Comparison of ENCODE assay signal across 31 mouse cellular contexts in the genomic region with DNA sequence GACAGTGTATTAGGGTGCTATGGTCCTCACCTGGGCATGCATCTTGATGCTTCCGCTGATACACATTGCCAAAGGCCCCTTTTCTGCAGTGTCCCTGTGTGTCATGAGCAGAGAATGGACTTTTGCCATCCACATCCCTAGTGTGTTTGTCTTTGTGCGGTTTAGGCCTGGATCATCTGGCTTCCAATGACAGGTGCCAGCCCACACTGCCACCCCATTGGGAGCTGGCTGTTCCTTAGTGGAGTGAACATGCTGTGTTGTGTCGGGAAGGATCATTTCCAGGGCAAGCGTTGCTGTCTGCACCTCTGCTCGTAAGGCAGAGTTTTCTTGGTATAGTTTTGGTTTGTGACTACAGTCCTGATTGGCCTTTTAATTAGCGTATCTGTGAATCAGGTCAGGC. TPM values are rescaled to one million over a fixed set of nuclear protein-coding genes. Genes with fewer than 3 reads are reported as not detected.
DNase-seq lines count a peak whose midpoint lies in the region; ATAC-seq and TF ChIP-seq lines count a peak whose summit lies in the region.
"Had no signal": no experiment of that assay in that cellular context is flagged by ENCODE, and none has a peak within 500 bp of the region (broad histone marks: within the 10 kb centered on the region; RNA-seq: fewer than 3 reads in every experiment).

No protein-coding gene starts in this region.

- no peak for TF ChIP-seq CTCF in midbrain, postnatal 0 days (IDR thresholded peaks at IDR 0.05)

- no peak for ATAC-seq in midbrain, postnatal 0 days (ENCODE audit: low FRiP score)
- ATAC-seq in midbrain, embryonic 14.5 days (ENCODE audit: low FRiP score, low TSS enrichment) = no peak
- ATAC-seq: activated CD4-positive, CD25-positive, alpha-beta regulatory T cell, adult 4 months; CD4-positive, CD25-positive, alpha-beta regulatory T cell, adult 4 months; forebrain, embryonic 14.5 days; forebrain, embryonic 16.5 days; Patski had no signal

- H3K4me2 ChIP-seq in midbrain, postnatal 0 days (ENCODE audit: low read depth, low read length, poor library complexity, severe bottlenecking) = no peak overlapping the region
- H3K4me2 ChIP-seq in midbrain, embryonic 14.5 days (ENCODE audit: low read length) = no peak overlapping the region
- H3K4me2 ChIP-seq in myocyte (ENCODE audit: low read depth) = no peak overlapping the region
- H3K4me2 ChIP-seq: embryonic facial prominence, embryonic 13.5 days; embryonic facial prominence, embryonic 15.5 days; forebrain, embryonic 12.5 days had no signal

- no peak overlapping the region for H3K9ac ChIP-seq in midbrain, postnatal 0 days (replicated peaks; ENCODE audit: low read length, poor library complexity, severe bottlenecking)
- H3K9ac ChIP-seq in midbrain, embryonic 14.5 days (replicated peaks; ENCODE audit: low read length) = no peak overlapping the region
- H3K9ac ChIP-seq: embryonic facial prominence, embryonic 13.5 days; embryonic facial prominence, embryonic 15.5 days; forebrain, embryonic 12.5 days had no signal

- no peak for TF ChIP-seq POLR2A in myocyte (IDR thresholded peaks at IDR 0.05; ENCODE audit: insufficient read length, low read depth)

- 90% methylated on average over 6 of the region's 6 CpGs for WGBS in midbrain, postnatal 0 days
- 90% methylated on average over 6 of the region's 6 CpGs for WGBS in midbrain, embryonic 14.5 days

- H3K27ac ChIP-seq in midbrain, postnatal 0 days (ENCODE audit: low read depth, low read length) = no peak overlapping the region
- H3K27ac ChIP-seq in midbrain, embryonic 14.5 days (replicated peaks; ENCODE audit: low read depth, low read length) = no peak overlapping the region
- H3K27ac ChIP-seq: embryonic facial prominence, embryonic 13.5 days; embryonic facial prominence, embryonic 15.5 days; forebrain, embryonic 10.5 days; forebrain, embryonic 12.5 days had no signal

- H3K9me3 ChIP-seq in midbrain, postnatal 0 days (ENCODE audit: low read length) = no peaks in the 10 kb centered on the region
- H3K9me3 ChIP-seq in midbrain, embryonic 14.5 days (ENCODE audit: control insufficient read depth, low read length) = no peaks in the 10 kb centered on the region
- H3K9me3 ChIP-seq: embryonic facial prominence, embryonic 13.5 days; embryonic facial prominence, embryonic 15.5 days; forebrain, embryonic 10.5 days; forebrain, embryonic 12.5 days; G1E had no signal

- no peak overlapping the region for H3ac ChIP-seq in myocyte (ENCODE audit: control insufficient read depth, insufficient read length)

- peak; percentile 49 to 67 for DNase-seq in cerebellum, postnatal 10 days
- no peak for DNase-seq in cerebellum, postnatal 4 days (ENCODE audit: low spot score in 2 of 2)
- DNase-seq in midbrain, postnatal 0 days (ENCODE audit: low spot score) = peak; percentile 21
- DNase-seq in midbrain, embryonic 14.5 days = no peak
- DNase-seq: adrenal gland, adult 8-10 months; adrenal gland, postnatal 25 days; B cell, adult 2 months; cerebellum, adult 11 months; cerebellum, adult 18-20 months; cerebellum, adult 8-10 months; cerebellum, adult 9-11 months; cerebellum, postnatal 25 days; embryo, embryonic 11 days had no signal

- H3K4me1 ChIP-seq in midbrain, postnatal 0 days (ENCODE audit: insufficient read depth, low read length) = no peaks in the 10 kb centered on the region
- no peaks in the 10 kb centered on the region for H3K4me1 ChIP-seq in midbrain, embryonic 14.5 days (ENCODE audit: control insufficient read depth, insufficient read depth, low read length)

- H3K36me3 ChIP-seq in midbrain, postnatal 0 days (ENCODE audit: insufficient read depth, low read length) = no peaks in the 10 kb centered on the region
- no peaks in the 10 kb centered on the region for H3K36me3 ChIP-seq in midbrain, embryonic 14.5 days (ENCODE audit: control insufficient read depth, insufficient read depth, low read length)
- no peaks in the 10 kb centered on the region for H3K36me3 ChIP-seq in myocyte (ENCODE audit: control insufficient read depth, insufficient read depth)
- H3K36me3 ChIP-seq: embryonic facial prominence, embryonic 13.5 days; embryonic facial prominence, embryonic 15.5 days; forebrain, embryonic 10.5 days; forebrain, embryonic 12.5 days; G1E had no signal

- H3K4me3 ChIP-seq in midbrain, postnatal 0 days (ENCODE audit: low read depth, low read length) = no peak overlapping the region
- H3K4me3 ChIP-seq in midbrain, embryonic 14.5 days (replicated peaks; ENCODE audit: low read depth, low read length) = no peak overlapping the region
- H3K4me3 ChIP-seq in myocyte = no peak overlapping the region
- H3K4me3 ChIP-seq: embryonic facial prominence, embryonic 13.5 days; embryonic facial prominence, embryonic 15.5 days; erythroblast, embryonic 14.5 days; forebrain, embryonic 10.5 days; forebrain, embryonic 12.5 days had no signal

- no peaks in the 10 kb centered on the region for H3K27me3 ChIP-seq in midbrain, postnatal 0 days (ENCODE audit: insufficient read depth, low read length)
- no peaks in the 10 kb centered on the region for H3K27me3 ChIP-seq in midbrain, embryonic 14.5 days (ENCODE audit: control insufficient read depth, insufficient read depth, low read length)
- H3K27me3 ChIP-seq in myocyte (ENCODE audit: control insufficient read depth, insufficient read depth, insufficient read length) = no peaks in the 10 kb centered on the region
- H3K27me3 ChIP-seq: CH12.LX; embryonic facial prominence, embryonic 13.5 days; embryonic facial prominence, embryonic 15.5 days; forebrain, embryonic 12.5 days; Patski had no signal

- H3K79me2 ChIP-seq in myocyte (ENCODE audit: control insufficient read depth, insufficient read depth) = no peaks in the 10 kb centered on the region

TF ChIP-seq in myocyte, 11 proteins besides CTCF, POLR2A, EP300 and RAD21:
- TF ChIP-seq MYOD1 (IDR thresholded peaks at IDR 0.05; ENCODE audit: control insufficient read depth in 1 of 3, insufficient read length in 2 of 3, low read depth in 2 of 3) = peak in 2 of 3 experiments; percentile 7 to 76
- TF ChIP-seq MAX (IDR thresholded peaks at IDR 0.05; ENCODE audit: low read depth) = no peak
- TF ChIP-seq TCF12 (IDR thresholded peaks at IDR 0.05; ENCODE audit: insufficient read depth, poor library complexity, severe bottlenecking) = no peak
- peak in 1 of 3 experiments; percentile 59 for TF ChIP-seq MYOG (IDR thresholded peaks at IDR 0.05; ENCODE audit: control insufficient read depth in 1 of 3, insufficient read depth in 1 of 3, insufficient read length in 2 of 3, low read depth in 2 of 3)
- no peak for TF ChIP-seq USF1 (IDR thresholded peaks at IDR 0.05; ENCODE audit: low read depth)

RNA-seq across cellular contexts. Expression of gene Fam240a, which starts 15.5 kb away (rescaled TPM):
- not detected in 2 replicates for total RNA-seq in midbrain, postnatal 0 days (2014; rRNA removed)
- polyA plus RNA-seq in midbrain, postnatal 0 days (2015; fragmentation: Nextera tagmentation; extraction: Ambion mirVana) = not detected in 2 replicates
- polyA plus RNA-seq in midbrain, embryonic 14.5 days (2014; fragmentation: Nextera tagmentation; extraction: Ambion mirVana) = not detected in 2 replicates
- polyA plus RNA-seq in myocyte (2012; fragmentation: generic; extraction: Trizol) = not detected
- total RNA-seq: adrenal gland, adult 18-20 months; adrenal gland, adult 8-10 months; adrenal gland, postnatal 25 days; adrenal gland, postnatal 4 days; CH12.LX; common myeloid progenitor, adult 5-6 weeks; G1E had no signal
- polyA plus RNA-seq: brain, embryonic 14.5 days; embryonic facial prominence, embryonic 11.5 days; embryonic facial prominence, embryonic 13.5 days; embryonic facial prominence, embryonic 15.5 days; erythroblast, embryonic 14.5 days; forebrain, embryonic 10.5 days; forebrain, embryonic 12.5 days; forebrain, embryonic 14.5 days; forebrain, embryonic 16.5 days; G1E; Patski had no signal

RNA-seq across cellular contexts. Expression of gene Tmie, which starts 21.3 kb away (rescaled TPM):
- total RNA-seq in midbrain, postnatal 0 days (2014; rRNA removed) = 3.7 and 7.6 TPM in 2 replicates
- 6.6 and 7.6 TPM in 2 replicates for polyA plus RNA-seq in midbrain, postnatal 0 days (2015; fragmentation: Nextera tagmentation; extraction: Ambion mirVana)
- polyA plus RNA-seq in midbrain, embryonic 14.5 days (2014; fragmentation: Nextera tagmentation; extraction: Ambion mirVana) = 0.75 and 1.5 TPM in 2 replicates
- polyA plus RNA-seq in myocyte (2012; fragmentation: generic; extraction: Trizol) = 0.02 TPM
- total RNA-seq: CH12.LX had no signal
- polyA plus RNA-seq: erythroblast, embryonic 14.5 days; G1E had no signal

RNA-seq across cellular contexts. Expression of gene Als2cl, which starts 21.5 kb away (rescaled TPM):
- 5.8 and 9.0 TPM in 2 replicates for total RNA-seq in midbrain, postnatal 0 days (2014; rRNA removed)
- 1.2 and 1.6 TPM in 2 replicates for polyA plus RNA-seq in midbrain, postnatal 0 days (2015; fragmentation: Nextera tagmentation; extraction: Ambion mirVana)
- 0.50 and 0.72 TPM in 2 replicates for polyA plus RNA-seq in midbrain, embryonic 14.5 days (2014; fragmentation: Nextera tagmentation; extraction: Ambion mirVana)
- polyA plus RNA-seq in myocyte (2012; fragmentation: generic; extraction: Trizol) = 2.5 TPM
- total RNA-seq: G1E had no signal
- polyA plus RNA-seq: G1E had no signal

RNA-seq across cellular contexts. Expression of gene Prss50, which starts 43.4 kb away (rescaled TPM):
- total RNA-seq in midbrain, postnatal 0 days (2014; rRNA removed) = 0.57 and 1.0 TPM in 2 replicates
- polyA plus RNA-seq in midbrain, postnatal 0 days (2015; fragmentation: Nextera tagmentation; extraction: Ambion mirVana) = 1.3 and 1.5 TPM in 2 replicates
- polyA plus RNA-seq in midbrain, embryonic 14.5 days (2014; fragmentation: Nextera tagmentation; extraction: Ambion mirVana) = 0.24 and 0.34 TPM in 2 replicates
- 0.02 TPM for polyA plus RNA-seq in myocyte (2012; fragmentation: generic; extraction: Trizol)
- total RNA-seq: adrenal gland, adult 18-20 months; adrenal gland, adult 8-10 months; adrenal gland, postnatal 25 days; CH12.LX; G1E had no signal
- polyA plus RNA-seq: activated CD4-positive, CD25-positive, alpha-beta regulatory T cell, adult 4 months; CD4-positive, CD25-positive, alpha-beta regulatory T cell, adult 4 months; forebrain, embryonic 14.5 days; G1E had no signal

RNA-seq across cellular contexts. Expression of gene Tdgf1, which starts 44.8 kb away (rescaled TPM):
- total RNA-seq in midbrain, postnatal 0 days (2014; rRNA removed) = not detected in 2 replicates
- not detected in 2 replicates for polyA plus RNA-seq in midbrain, postnatal 0 days (2015; fragmentation: Nextera tagmentation; extraction: Ambion mirVana)
- polyA plus RNA-seq in midbrain, embryonic 14.5 days (2014; fragmentation: Nextera tagmentation; extraction: Ambion mirVana) = not detected in 2 replicates
- polyA plus RNA-seq in myocyte (2012; fragmentation: generic; extraction: Trizol) = not detected
- total RNA-seq: adrenal gland, adult 18-20 months; adrenal gland, postnatal 25 days; CH12.LX; common myeloid progenitor, adult 5-6 weeks had no signal
- polyA plus RNA-seq: brain, embryonic 14.5 days; embryonic facial prominence, embryonic 11.5 days; erythroblast, embryonic 14.5 days; forebrain, embryonic 12.5 days; forebrain, embryonic 14.5 days; forebrain, embryonic 16.5 days; G1E; Patski had no signal

Comparison
In these comparisons a context has a peak if more than half of its experiments do, and no peak if none do; other contexts are left out.
1. DNase-seq: peak in cerebellum, postnatal 10 days (2 of 2) and midbrain, postnatal 0 days (single experiment); none in cerebellum, postnatal 4 days (0 of 2) and midbrain, embryonic 14.5 days (single experiment).